Mouse (Mus musculus) CD4-positive helper T cell, adult 2 months (primary cell): ENCODE data around the gene Prune2.

Experiments
- DNase-seq: peaks from one replicate; pipeline ENCODE4 v3.0.0-alpha.2; 2012; ENCODE audit warnings: low read depth, missing footprints, low spot score

Gene Prune2

GRCm38 (mm10) chr19:17256388-17256787 is 300.5 kb downstream of the Prune2 start:
- peak; percentile 69 for DNase-seq

- DNase-seq: peak; percentile 74
These were observed 300.9 kb downstream of the Prune2 start for GRCm38 (mm10) chr19:17256867-17257266.

- DNase-seq: peak; percentile 35
These were observed 307.3 kb downstream of the Prune2 start for GRCm38 (mm10) chr19:17263181-17263580.

- peak; percentile 63 for DNase-seq
These were observed 307.9 kb downstream of the Prune2 start for GRCm38 (mm10) chr19:17263679-17264370.

GRCm38 (mm10) chr19:17264481-17265196 is 308.7 kb downstream of the Prune2 start:
- DNase-seq: peak; percentile 89

GRCm38 (mm10) chr19:17268669-17269068 is 312.8 kb downstream of the Prune2 start:
- DNase-seq: peak; percentile 84

GRCm38 (mm10) chr19:17271179-17271622 is 315.3 kb downstream of the Prune2 start:
- DNase-seq: no peak

- no peak for DNase-seq
These were observed 317.1 kb downstream of the Prune2 start for GRCm38 (mm10) chr19:17272988-17273387.
